Mouse (Mus musculus) lung, postnatal 0 days (tissue): ENCODE results near the gene Myadm.

Experiments used
- CTCF ChIP-seq: IDR thresholded peaks from 2 replicates; pipeline ENCODE4 v1.5.1; 2016; ENCODE audit warnings: antibody characterized with exemption, mild to moderate bottlenecking
- EP300 ChIP-seq: IDR thresholded peaks from 2 replicates; pipeline ENCODE4 v1.6.1; 2016; ENCODE audit warnings: antibody characterized with exemption, mild to moderate bottlenecking, control low read depth

DNA sequence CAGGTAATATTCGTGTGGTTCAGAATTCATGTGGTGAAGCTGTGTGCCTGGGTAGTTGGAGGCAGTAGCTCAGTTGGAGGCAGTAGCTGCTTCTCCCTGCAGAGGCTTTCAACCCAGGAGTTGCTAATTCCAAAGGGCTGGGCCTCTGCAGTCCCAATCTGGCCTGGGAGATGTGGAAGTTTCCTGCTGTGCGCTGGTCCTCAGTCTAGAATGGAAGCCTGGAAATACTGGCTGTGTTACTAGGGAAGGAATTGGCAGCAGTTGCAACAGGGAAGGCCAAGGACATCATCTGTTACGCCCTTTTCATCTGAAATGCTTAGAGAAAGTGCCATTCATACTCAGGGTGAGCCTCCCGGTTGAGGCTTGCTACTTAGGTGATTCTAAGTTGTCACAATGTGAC is 27.4 kb upstream of the Myadm start:
- no peak for TF ChIP-seq CTCF
- no peak for TF ChIP-seq EP300
